Mouse (Mus musculus) lung, embryonic 14.5 days (tissue): ENCODE measurements at regions not wholly inside any gene's neighbourhood (a gene's known extent, or its start where the extent isn't known, plus 50 kb on each side); places are given as distances from the start of the nearest gene placed in this dataset.
A peak's percentile ranks its signal among the peaks of the same experiment; 100 is the strongest.

Experiments used
- ATAC-seq: fragments of 200-750 bp; cut with Nextera tagmentation; 2 replicates; pipeline ENCODE4 v1.8.0; 2017; ENCODE audit warnings: mild to moderate bottlenecking, moderate TSS enrichment, moderate library complexity; ENCODE audit not compliant: insufficient read depth
- DNase-seq: peaks from one replicate; pipeline ENCODE4 v3.0.0-alpha.2; 2015
- H3K27ac ChIP-seq: fragments of 300-500 bp; sonication (generic); 2 replicates; pipeline ENCODE4 v1.5.1; 2014; ENCODE audit warnings: low read depth, mild to moderate bottlenecking, moderate library complexity
- H3K27me3 ChIP-seq: fragments of 300-500 bp; sonication (generic); 2 replicates; pipeline ENCODE4 v1.6.1; 2014; ENCODE audit warnings: low read length, control low read depth; ENCODE audit not compliant: insufficient read depth
- H3K36me3 ChIP-seq: fragments of 300-500 bp; sonication (generic); 2 replicates; pipeline ENCODE4 v1.6.1; 2014; ENCODE audit warnings: control low read depth; ENCODE audit not compliant: insufficient read depth
- H3K4me1 ChIP-seq: fragments of 300-500 bp; sonication (generic); 2 replicates; pipeline ENCODE4 v1.6.1; 2014; ENCODE audit warnings: antibody characterized with exemption, control low read depth; ENCODE audit not compliant: insufficient read depth
- H3K4me2 ChIP-seq: fragments of 300-500 bp; sonication (generic); 2 replicates; pipeline ENCODE4 v1.6.1; 2014; ENCODE audit warnings: mild to moderate bottlenecking
- H3K4me3 ChIP-seq: fragments of 300-500 bp; sonication (generic); 2 replicates; pipeline ENCODE4 v1.5.1; 2014; ENCODE audit warnings: low read depth, low read length
- H3K9ac ChIP-seq: fragments of 300-500 bp; sonication (generic); 2 replicates; pipeline ENCODE4 v1.6.1; 2014
- H3K9me3 ChIP-seq: fragments of 300-500 bp; sonication (generic); 2 replicates; pipeline ENCODE4 v1.6.1; 2016; ENCODE audit warnings: low read depth, low read length, control low read depth
- CTCF ChIP-seq: IDR thresholded peaks from 2 replicates; pipeline ENCODE4 v1.5.1; 2016; ENCODE audit warnings: antibody characterized with exemption, low read depth
- WGBS: fragments of 180-500 bp; shearing (Covaris S2); extraction: QIAGEN DNeasy Blood & Tissue Kit; methylation state at CpG from one replicate; pipeline ENCODE4 v1.1.7; 2014; 5-methylcytosine and 5-hydroxymethylcytosine counted together

DNA sequence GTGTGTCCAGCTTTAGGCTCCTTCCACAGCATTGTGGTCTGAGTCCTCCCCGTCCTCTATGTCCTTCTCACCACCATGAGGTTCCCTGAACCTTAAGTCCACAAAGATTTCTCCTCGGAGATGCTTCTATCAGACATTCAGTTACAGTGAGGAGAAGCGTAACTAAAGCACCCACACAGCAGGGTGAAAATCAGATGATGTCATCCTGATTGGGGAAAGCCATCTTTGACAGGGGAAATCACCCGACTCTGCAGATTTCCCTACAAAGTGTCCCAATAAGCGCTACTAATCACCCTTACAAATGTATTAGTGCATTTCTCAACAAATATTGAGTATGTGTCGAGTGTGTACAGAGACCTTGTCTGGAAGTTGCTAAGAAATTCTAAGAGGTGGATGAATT lies 484.8 kb upstream of the Gm19410 start:
- Histone ChIP-seq H3K27ac (no peak overlapping the region), H3K9ac (no peak overlapping the region), H3K36me3 (no peaks in the 10 kb centered on the region), H3K9me3 (no peaks in the 10 kb centered on the region), H3K4me3 (no peak overlapping the region), H3K4me1 (no peaks in the 10 kb centered on the region), H3K27me3 (no peaks in the 10 kb centered on the region), H3K4me2 (no peak overlapping the region)
- no peak for ATAC-seq
- 86% methylated on average over 6 of the region's 6 CpGs for WGBS
- no peak for DNase-seq
- no peak for TF ChIP-seq CTCF

DNA sequence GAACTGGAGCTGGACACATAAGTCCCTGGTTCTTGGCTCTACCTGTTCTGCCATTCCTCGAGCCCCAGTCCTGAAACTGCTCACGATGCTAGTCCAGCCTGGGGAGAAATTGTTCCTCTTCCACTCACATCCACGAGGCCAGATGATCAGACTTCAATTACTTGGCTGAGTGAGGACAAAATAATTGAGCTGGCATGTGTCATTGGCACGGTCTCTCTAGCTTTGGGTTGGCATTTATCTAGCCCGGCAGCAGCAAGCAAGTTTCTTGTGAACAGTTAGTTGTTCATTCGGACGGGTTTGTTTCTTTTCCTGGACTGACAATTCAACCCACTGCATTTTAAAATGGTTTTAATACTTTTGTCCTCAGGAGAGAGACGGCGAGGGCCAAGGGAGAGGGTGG lies 482.2 kb upstream of the Gm19410 start:
- ATAC-seq (no peak), DNase-seq (no peak)
- no peak for TF ChIP-seq CTCF
- Histone ChIP-seq H3K9me3 (no peaks in the 10 kb centered on the region), H3K27ac (no peak overlapping the region), H3K4me3 (no peak overlapping the region), H3K36me3 (no peaks in the 10 kb centered on the region), H3K4me1 (no peaks in the 10 kb centered on the region), H3K9ac (no peak overlapping the region), H3K27me3 (no peaks in the 10 kb centered on the region), H3K4me2 (no peak overlapping the region)
- 84% methylated on average over 9 of the region's 9 CpGs for WGBS

DNA sequence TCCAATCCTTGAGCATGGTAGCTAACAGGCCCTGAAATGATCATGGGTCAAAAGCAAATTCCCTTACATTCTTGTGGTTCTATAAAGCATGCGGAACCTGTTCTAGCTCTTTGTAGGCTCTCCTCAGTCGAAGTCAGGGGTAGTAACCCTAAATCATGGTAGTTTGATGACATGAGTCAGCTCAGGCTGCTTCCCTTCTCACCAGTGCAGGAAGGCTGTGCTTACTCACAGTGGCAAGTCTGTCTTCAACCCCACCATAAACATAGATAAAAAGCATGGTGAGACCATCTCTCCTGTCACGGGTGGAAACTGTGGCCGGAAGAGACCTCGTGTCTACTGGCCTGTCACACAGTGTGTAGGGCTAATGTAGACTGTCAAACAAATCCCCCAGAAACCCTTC lies 476.6 kb upstream of the Gm19410 start:
- Histone ChIP-seq H3K36me3 (no peaks in the 10 kb centered on the region), H3K27me3 (no peaks in the 10 kb centered on the region), H3K4me3 (no peak overlapping the region), H3K9me3 (peaks cover 3% of the 10 kb centered on the region; the same call in 1 of the 2 replicates), H3K27ac (peak overlapping the region; percentile 55), H3K4me1 (peaks cover 10% of the 10 kb centered on the region), H3K9ac (no peak overlapping the region), H3K4me2 (no peak overlapping the region)
- no peak for ATAC-seq
- 40% methylated on average over 5 of the region's 5 CpGs for WGBS
- no peak for TF ChIP-seq CTCF
- no peak for DNase-seq

DNA sequence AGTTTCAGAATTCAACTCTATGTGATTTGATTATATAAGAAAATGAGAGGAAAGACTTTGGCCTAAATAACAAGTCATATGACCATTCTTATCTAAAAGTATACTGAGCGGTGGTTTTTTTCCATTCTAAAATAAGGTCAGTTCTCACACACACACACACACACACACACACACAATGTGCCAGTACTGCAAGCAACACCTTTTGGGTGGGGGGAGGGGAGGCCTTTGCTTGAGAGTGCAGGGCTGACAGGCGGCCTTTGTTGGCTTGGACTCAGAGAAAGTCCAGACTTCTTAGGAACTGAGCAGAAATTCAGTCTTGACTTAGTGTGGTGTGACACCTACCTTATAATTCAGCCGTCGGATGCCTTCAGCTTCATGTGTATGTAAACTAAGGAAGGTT lies 475.6 kb upstream of the Gm19410 start:
- TF ChIP-seq CTCF = no peak
- Histone ChIP-seq H3K9ac (no peak overlapping the region), H3K9me3 (peaks cover 3% of the 10 kb centered on the region; the same call in 1 of the 2 replicates), H3K27me3 (no peaks in the 10 kb centered on the region), H3K4me2 (no peak overlapping the region), H3K36me3 (no peaks in the 10 kb centered on the region), H3K27ac (peak overlapping the region; percentile 54; the same call in 1 of the 2 replicates), H3K4me3 (no peak overlapping the region), H3K4me1 (peaks cover 10% of the 10 kb centered on the region)
- 35% methylated on average over 4 of the region's 4 CpGs for WGBS
- no peak for ATAC-seq
- DNase-seq = peak; percentile 21

GRCm38 (mm10) chr8:35293437-35294126 lies 472.0 kb upstream of the Gm19410 start:
- WGBS = 20% methylated on average over 14 of the region's 14 CpGs
- H3K9ac ChIP-seq = no peak overlapping the region
- peaks cover 10% of the 10 kb centered on the region for H3K4me1 ChIP-seq
- DNase-seq (peak; percentile 32), ATAC-seq (peak; percentile 54; the same call in 1 of the 2 replicates)
- peaks cover 3% of the 10 kb centered on the region; the same call in 1 of the 2 replicates for H3K9me3 ChIP-seq
- H3K27me3 ChIP-seq = no peaks in the 10 kb centered on the region
- H3K4me3 ChIP-seq = no peak overlapping the region
- H3K27ac ChIP-seq = 0 out of 2 replicates have a peak overlapping the region, but pooled peaks have one; percentile 6
- TF ChIP-seq CTCF = no peak
- H3K36me3 ChIP-seq = no peaks in the 10 kb centered on the region
- peak overlapping the region; percentile 21; the same call in 1 of the 2 replicates for H3K4me2 ChIP-seq

DNA sequence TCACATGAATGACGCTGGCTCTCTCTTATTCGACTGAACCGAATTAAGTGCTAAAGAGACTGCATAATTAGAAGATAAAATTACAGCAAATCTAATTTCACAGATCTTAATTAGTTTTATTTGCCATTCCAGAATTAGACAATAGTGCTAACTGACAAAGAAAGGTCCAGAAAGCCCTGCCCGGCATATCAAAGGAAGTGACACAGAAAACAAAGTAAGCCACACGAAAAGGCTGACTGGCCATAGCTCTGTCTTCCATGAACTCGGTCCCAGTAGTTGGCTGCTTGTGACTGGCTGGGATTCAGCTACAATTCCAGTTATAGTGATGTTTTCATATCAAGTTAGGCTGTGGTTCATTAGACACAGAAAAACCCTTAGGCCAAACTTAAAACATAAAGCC lies 468.7 kb upstream of the Gm19410 start:
- Histone ChIP-seq H3K9me3 (peaks cover 3% of the 10 kb centered on the region; the same call in 1 of the 2 replicates), H3K36me3 (no peaks in the 10 kb centered on the region), H3K4me2 (no peak overlapping the region), H3K27me3 (no peaks in the 10 kb centered on the region), H3K9ac (no peak overlapping the region), H3K4me3 (no peak overlapping the region), H3K4me1 (peaks cover 4% of the 10 kb centered on the region; the same call in 1 of the 2 replicates), H3K27ac (no peak overlapping the region)
- 84% methylated on average over 6 of the region's 6 CpGs for WGBS
- no peak for TF ChIP-seq CTCF
- DNase-seq (no peak), ATAC-seq (no peak)

GRCm38 (mm10) chr8:35299088-35299487 lies 466.5 kb upstream of the Gm19410 start:
- Histone ChIP-seq H3K4me2 (no peak overlapping the region), H3K27me3 (no peaks in the 10 kb centered on the region), H3K9ac (no peak overlapping the region), H3K4me1 (no peaks in the 10 kb centered on the region), H3K4me3 (no peak overlapping the region), H3K27ac (no peak overlapping the region), H3K9me3 (no peaks in the 10 kb centered on the region), H3K36me3 (no peaks in the 10 kb centered on the region)
- DNase-seq (no peak), ATAC-seq (no peak)
- WGBS = 76% methylated on average over 9 of the region's 9 CpGs
- TF ChIP-seq CTCF = no peak
